Mouse (Mus musculus) thymus, adult 2 months (tissue): Measurements from ENCODE around the gene Tceanc. TPM values are rescaled to one million over a fixed set of nuclear protein-coding genes. Genes with fewer than 3 reads are reported as not detected.

Source experiments
- DNase-seq: peaks from one replicate; pipeline ENCODE4 v3.0.0; 2021
- H3K27ac ChIP-seq: fragments of 200-500 bp; 2 replicates; pipeline ENCODE4 v1.5.1; 2012; ENCODE audit warnings: low read length, control low read depth; ENCODE audit not compliant: control insufficient read depth, insufficient read depth
- H3K27me3 ChIP-seq: fragments of 200-500 bp; 2 replicates; pipeline ENCODE4 v1.6.1; 2012; ENCODE audit warnings: mild to moderate bottlenecking, low read length, moderate library complexity, mixed read lengths; ENCODE audit not compliant: control insufficient read depth, insufficient read depth
- H3K36me3 ChIP-seq: fragments of 200-500 bp; 2 replicates; pipeline ENCODE4 v1.6.1; 2012; ENCODE audit warnings: mild to moderate bottlenecking, low read length, moderate library complexity; ENCODE audit not compliant: control insufficient read depth, insufficient read depth
- H3K4me1 ChIP-seq: fragments of 200-500 bp; replicated peaks from 2 replicates; pipeline ENCODE4 v1.6.1; 2012; ENCODE audit warnings: low read length; ENCODE audit not compliant: control insufficient read depth, insufficient read depth
- H3K4me3 ChIP-seq: fragments of 200-500 bp; 2 replicates; pipeline ENCODE4 v1.5.1; 2012; ENCODE audit warnings: mild to moderate bottlenecking, low read length, control low read depth, moderate library complexity; ENCODE audit not compliant: control insufficient read depth, insufficient read depth
- CTCF ChIP-seq: fragments of 200-500 bp; IDR thresholded peaks from 2 replicates; pipeline ENCODE4 v1.5.1; 2012; ENCODE audit warnings: mild to moderate bottlenecking, control low read depth, low read length, moderate library complexity, borderline replicate concordance; ENCODE audit not compliant: control insufficient read depth, poor library complexity, insufficient read depth; ENCODE audit errors: extremely low read depth
- POLR2A ChIP-seq: fragments of 200-500 bp; IDR thresholded peaks from 2 replicates; pipeline ENCODE4 v1.6.1; 2012; ENCODE audit warnings: mild to moderate bottlenecking, low read length, control low read depth, moderate library complexity; ENCODE audit not compliant: control insufficient read depth, poor library complexity, insufficient read depth; ENCODE audit errors: extremely low read depth
- WGBS: fragments of 180-500 bp; shearing (Covaris S2); methylation state at CpG from one replicate; pipeline ENCODE4 v1.1.7; 2018; 5-methylcytosine and 5-hydroxymethylcytosine counted together
- polyA plus RNA-seq: library from polyadenylated mRNA; depleted of rRNA; stranded (reverse); fragments of >200 nt; gene quantifications from 2 replicates; pipeline ENCODE4 v1.2.3, GENCODE M21; 2012

The Tceanc gene
- polyA plus RNA-seq, 1 experiment, result 2.0 TPM

- 94% methylated on average over 1 of the region's 1 CpGs for WGBS
- TF ChIP-seq POLR2A (no peak), CTCF (no peak)
- Histone ChIP-seq H3K4me1 (no peaks in the 10 kb centered on the region), H3K27ac (no peak overlapping the region), H3K27me3 (no peaks in the 10 kb centered on the region), H3K4me3 (no peak overlapping the region), H3K36me3 (no peaks in the 10 kb centered on the region; the same call in 1 of the 2 replicates)
- DNase-seq, result no peak
Measured at GRCm38 (mm10) chrX:166499496-166500190, 18.7 kb downstream of the Tceanc start.

- no peak for TF ChIP-seq POLR2A
- no peak for TF ChIP-seq CTCF
- H3K4me3 ChIP-seq, result no peak overlapping the region
Measured at GRCm38 (mm10) chrX:166497771-166498170, 20.6 kb downstream of the Tceanc start.

DNA sequence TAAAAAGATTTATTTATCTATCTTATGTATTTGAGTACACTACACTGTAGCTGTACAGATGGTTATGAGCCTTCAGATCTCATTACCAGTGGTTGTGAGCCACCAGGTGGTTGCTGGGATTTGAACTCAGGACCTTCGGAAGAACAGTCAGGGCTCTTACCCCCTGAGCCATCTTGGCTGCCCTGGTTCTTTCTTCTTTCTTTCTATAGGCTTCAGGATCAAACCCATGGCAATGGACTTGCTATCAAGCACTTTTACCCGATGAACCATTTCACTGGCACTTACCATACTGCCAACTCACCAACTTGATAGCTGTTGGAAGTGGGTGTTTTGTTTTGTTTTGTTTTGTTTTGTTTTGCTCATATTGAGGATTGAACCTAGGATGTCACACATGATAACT, 23.3 kb downstream of the Tceanc start:
- H3K27me3 ChIP-seq, result no peaks in the 10 kb centered on the region
- no peak for TF ChIP-seq POLR2A
- TF ChIP-seq CTCF, result no peak
- H3K4me1 ChIP-seq, result no peaks in the 10 kb centered on the region
- H3K27ac ChIP-seq, result no peak overlapping the region
- H3K36me3 ChIP-seq, result no peaks in the 10 kb centered on the region
- no peak for DNase-seq
- no peak overlapping the region for H3K4me3 ChIP-seq
- WGBS, result 94% methylated on average over 2 of the region's 2 CpGs

More at GRCm38 (mm10) chrX:166497771-166498170, 20.6 kb downstream of the Tceanc start:
- Histone ChIP-seq H3K36me3 (no peaks in the 10 kb centered on the region), H3K27ac (no peak overlapping the region), H3K27me3 (no peaks in the 10 kb centered on the region), H3K4me1 (no peaks in the 10 kb centered on the region)
- WGBS, result 22% methylated on average over 4 of the region's 4 CpGs
- DNase-seq, result no peak

DNA sequence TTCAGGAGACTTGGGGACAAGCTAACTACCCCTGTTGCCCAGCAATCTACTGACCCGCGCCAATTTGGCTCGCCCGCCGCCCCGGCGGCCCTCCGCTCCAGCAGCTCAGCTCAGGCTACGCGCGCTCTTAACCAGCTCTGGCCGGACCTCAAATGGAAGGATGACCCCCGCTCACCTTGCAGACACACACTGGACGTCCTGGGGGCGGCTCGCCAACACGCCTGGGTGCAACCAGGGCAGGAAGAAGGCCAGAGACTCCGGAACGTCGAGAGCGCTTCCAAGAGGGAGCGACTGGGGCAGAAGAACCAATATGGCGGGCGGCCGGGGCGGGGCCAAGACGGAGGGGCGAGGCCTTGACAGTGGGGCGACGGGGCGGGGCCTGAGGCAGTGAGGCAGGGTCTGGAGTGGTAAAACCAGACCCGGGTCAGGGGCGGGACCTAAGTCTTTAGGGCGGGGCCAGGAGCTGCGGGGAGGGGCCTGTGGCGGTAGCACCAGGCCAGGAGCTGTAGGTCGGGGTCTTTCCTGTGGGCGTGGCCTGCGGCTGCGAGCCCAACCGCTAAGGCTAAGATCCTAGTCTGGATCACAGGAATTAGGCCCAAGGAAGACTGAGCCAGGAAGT, 38.9 kb downstream of the Tceanc start, which contains the start of gene Rab9:
TSS of gene Rab9 (minus strand) at position 503 of the 619 bp plus-strand sequence.
- H3K27me3 ChIP-seq, result no peaks in the 10 kb centered on the region
- TF ChIP-seq POLR2A (no peak), CTCF (no peak)
- H3K4me1 ChIP-seq, result peaks cover 2% of the 10 kb centered on the region; the same call in 1 of the 2 replicates
- DNase-seq, result peak; percentile 95
- 2% methylated on average over 32 of the region's 41 CpGs for WGBS
- no peak within 1 kb of the TSS for H3K27ac ChIP-seq
- peak within 1 kb of the TSS; percentile 99 for H3K4me3 ChIP-seq
- no peaks in the 10 kb centered on the region for H3K36me3 ChIP-seq

- Histone ChIP-seq H3K27ac (no peak overlapping the region), H3K36me3 (no peaks in the 10 kb centered on the region), H3K4me3 (peak overlapping the region; percentile 99), H3K4me1 (peaks cover 2% of the 10 kb centered on the region; the same call in 1 of the 2 replicates), H3K27me3 (no peaks in the 10 kb centered on the region)
- no peak for DNase-seq
- WGBS, result under 1% methylated on average over 28 of the region's 28 CpGs
- no peak for TF ChIP-seq POLR2A
- TF ChIP-seq CTCF, result no peak
Measured at GRCm38 (mm10) chrX:166478631-166479364, 39.6 kb downstream of the Tceanc start.

DNA sequence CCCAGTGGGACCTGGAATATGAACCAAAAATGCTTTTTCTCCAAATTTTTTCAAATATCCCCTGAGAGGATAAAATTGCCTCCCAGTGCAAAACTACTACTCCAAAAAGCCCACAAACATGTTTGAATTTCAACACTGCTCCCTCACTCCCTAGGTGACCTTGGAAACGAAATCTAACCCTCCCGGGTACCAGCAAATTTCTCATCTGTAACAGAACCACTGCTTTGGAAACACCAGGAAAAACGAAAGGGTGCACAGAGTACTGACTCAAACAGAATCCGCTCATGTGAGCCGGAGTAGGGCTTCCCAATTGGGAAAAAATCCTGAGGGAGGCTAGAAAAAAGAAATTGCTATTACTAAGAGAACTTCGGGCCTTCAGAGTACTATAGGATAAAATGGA, 41.0 kb downstream of the Tceanc start:
- Histone ChIP-seq H3K4me3 (no peak overlapping the region), H3K4me1 (peaks cover 2% of the 10 kb centered on the region; the same call in 1 of the 2 replicates), H3K36me3 (no peaks in the 10 kb centered on the region), H3K27me3 (no peaks in the 10 kb centered on the region), H3K27ac (no peak overlapping the region)
- DNase-seq, result no peak
- WGBS, result 90% methylated on average over 6 of the region's 6 CpGs
- TF ChIP-seq CTCF (no peak), POLR2A (no peak)
